Mouse (Mus musculus) layer of hippocampus, postnatal 36 days (tissue): Measurements from ENCODE around the gene Tent4b. TPM values are rescaled to one million over a fixed set of nuclear protein-coding genes. Genes with fewer than 3 reads are reported as not detected.
A peak's percentile ranks its signal among the peaks of the same experiment; 100 is the strongest.

ENCODE experiments used
- DNase-seq, 2 experiments: peaks; one replicate each; pipeline ENCODE4 v3.0.0; 2022
- total RNA-seq, 2 experiments: library from RNA; stranded (reverse); gene quantifications; 2 replicates each; pipeline ENCODE4 v1.2.3; 2021

Tent4b gene
- total RNA-seq, 2 experiments from 2014 or later: 38.4 to 40.2 TPM

DNA sequence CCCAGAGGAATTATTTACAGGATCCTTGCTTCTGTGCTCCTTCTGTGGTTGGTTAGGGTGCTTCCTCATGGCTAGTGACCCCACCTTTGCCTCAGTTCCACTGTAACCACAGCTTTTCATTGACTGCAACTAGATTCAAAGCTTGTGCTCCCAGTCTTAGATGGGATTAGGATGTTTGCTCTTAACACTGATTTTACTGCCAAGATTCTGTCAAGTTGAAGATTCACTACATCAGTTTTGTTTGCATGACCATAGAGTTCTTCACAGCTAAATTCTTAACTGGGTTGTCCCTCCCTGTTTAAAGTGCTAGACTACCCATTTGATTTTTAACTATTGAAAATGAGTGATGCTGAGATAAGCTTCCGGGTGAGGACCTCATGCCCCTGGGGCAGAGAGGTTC lies 29.3 kb downstream of the Tent4b start:
- no peak for DNase-seq

DNA sequence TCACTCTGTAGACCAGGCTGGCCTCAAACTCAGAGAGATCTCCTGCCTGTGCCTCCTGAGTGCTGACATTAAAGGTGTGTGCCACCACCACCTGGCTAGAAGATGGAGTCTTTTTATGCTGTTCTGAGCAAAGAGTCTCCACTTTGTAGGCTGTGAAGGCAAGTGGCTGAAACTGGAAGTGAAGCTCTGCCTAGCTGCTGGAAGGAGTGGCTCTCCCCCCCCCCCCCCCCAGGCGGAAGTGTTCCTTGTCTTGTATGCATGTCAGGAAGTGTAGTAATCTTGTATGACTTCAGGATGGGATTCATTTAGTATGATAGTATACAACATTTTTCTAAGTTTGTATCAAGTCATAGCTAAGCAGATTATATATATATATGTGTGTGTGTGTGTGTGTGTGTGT lies 29.8 kb downstream of the Tent4b start:
- no peak for DNase-seq

GRCm38 (mm10) chr8:88236666-88237065 lies 37.7 kb downstream of the Tent4b start:
- no peak for DNase-seq

GRCm38 (mm10) chr8:88237606-88238005 lies 38.6 kb downstream of the Tent4b start:
- no peak for DNase-seq

GRCm38 (mm10) chr8:88239277-88239676 lies 40.3 kb downstream of the Tent4b start:
- no peak for DNase-seq

GRCm38 (mm10) chr8:88241871-88242270 lies 42.9 kb downstream of the Tent4b start:
- no peak for DNase-seq

GRCm38 (mm10) chr8:88244298-88244697 lies 45.3 kb downstream of the Tent4b start:
- DNase-seq: peak; percentile 24 to 35

DNA sequence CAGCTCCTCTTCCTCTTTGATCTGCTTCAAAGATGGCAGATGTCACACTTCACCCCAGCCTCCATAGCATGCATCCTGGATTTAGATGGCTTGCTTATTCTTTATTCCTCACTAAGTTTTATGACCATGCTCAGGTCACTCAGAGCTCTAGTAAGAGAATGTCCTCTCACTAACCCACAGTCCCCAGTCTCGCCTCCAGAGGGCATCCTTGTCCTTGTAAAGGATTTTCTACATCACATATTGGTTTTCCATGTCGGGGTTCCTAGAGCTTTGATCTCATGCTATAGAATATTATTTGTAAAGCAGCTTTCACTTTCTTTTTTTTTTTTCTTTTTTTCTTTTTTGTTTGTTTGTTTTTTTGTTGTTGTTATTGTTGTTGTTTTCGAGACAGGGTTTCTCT lies 53.8 kb downstream of the Tent4b start:
- DNase-seq: no peak

DNA sequence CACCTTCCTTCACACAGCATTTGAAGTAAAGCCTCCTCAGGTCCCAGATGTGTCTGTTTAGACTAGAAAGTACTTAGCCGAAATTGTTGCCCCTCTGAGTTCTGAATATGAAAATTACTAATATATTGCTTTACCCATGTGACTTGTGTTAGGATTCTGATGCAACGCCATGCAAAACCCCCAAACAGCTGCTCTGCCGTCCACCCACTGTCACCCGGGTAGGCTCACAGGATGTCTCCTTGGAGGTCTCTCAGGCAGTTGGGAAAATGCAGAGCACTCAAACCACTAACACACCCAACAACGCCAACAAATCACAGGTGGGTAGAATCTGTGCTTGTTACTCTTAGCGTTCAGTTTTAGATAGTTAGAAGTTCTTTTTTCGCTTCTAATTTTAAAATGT lies 55.9 kb downstream of the Tent4b start:
- no peak for DNase-seq

DNA sequence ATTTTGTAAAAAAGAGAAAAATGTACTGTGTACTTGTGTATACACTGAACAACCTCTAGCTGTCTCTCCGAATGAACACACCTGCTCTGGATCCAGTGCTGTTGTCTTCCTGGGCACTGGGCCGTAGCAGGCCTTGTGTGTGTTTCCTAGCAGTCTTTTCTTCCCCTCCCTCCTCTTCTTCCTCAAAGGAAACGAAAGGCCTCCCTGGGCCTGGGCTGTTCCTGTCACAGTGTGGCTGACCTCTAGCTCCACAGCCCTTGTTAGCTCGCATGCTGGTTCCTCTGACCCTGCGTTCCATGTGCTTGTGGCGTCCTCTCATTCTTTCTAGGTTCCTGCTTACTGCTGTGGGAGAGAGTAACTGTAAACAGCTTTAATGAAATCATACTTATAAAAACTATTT lies 59.0 kb downstream of the Tent4b start:
- no peak for DNase-seq

GRCm38 (mm10) chr8:88258544-88258943 lies 59.5 kb downstream of the Tent4b start:
- DNase-seq: no peak

DNA sequence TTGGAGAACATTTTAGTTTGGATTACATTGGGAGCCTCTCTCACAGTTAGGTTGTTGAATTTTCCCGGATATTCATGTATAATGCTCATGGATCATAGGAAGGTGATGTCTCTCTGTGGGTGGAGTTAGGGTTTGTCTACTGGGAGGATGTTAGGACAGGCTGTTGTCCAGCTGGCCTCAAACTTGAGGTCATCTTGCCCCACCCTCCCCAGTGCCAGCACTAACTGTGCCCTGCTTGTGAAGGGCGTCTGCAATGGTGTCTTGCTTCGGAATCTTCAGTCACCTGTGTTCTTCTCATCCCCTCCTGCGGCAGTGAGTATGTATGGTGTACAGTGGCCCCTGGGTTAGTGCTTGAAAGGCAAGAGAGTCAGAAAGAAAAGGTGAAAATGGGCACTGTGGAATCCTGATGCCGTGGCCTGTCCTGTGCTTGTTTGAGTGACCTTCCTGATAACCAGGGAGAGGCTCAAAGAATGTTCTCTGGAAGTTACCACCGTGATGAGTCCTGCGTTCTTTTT lies 61.5 kb downstream of the Tent4b start:
- no peak for DNase-seq

GRCm38 (mm10) chr8:88262831-88263635 lies 64.0 kb downstream of the Tent4b start:
- no peak for DNase-seq

DNA sequence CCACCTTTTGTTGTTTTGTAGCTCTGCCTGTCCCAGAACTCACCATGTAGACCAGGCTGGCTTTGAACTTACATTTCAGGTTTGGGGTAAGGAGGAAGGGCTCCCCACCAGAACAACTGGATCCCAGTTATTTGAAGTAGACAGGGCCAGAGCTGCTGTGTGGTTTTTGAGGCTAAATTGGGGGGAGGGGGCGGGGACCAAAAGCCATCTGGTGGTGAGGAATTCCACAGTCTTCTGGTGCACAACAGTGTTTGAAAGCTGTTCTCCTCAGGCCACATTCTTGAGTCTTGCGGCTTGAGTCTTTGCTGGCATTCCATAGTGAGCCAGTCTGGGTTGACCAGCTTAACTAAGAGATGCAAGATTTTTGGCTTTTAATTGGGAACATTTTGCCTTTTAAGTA lies 66.5 kb downstream of the Tent4b start:
- DNase-seq: no peak

DNA sequence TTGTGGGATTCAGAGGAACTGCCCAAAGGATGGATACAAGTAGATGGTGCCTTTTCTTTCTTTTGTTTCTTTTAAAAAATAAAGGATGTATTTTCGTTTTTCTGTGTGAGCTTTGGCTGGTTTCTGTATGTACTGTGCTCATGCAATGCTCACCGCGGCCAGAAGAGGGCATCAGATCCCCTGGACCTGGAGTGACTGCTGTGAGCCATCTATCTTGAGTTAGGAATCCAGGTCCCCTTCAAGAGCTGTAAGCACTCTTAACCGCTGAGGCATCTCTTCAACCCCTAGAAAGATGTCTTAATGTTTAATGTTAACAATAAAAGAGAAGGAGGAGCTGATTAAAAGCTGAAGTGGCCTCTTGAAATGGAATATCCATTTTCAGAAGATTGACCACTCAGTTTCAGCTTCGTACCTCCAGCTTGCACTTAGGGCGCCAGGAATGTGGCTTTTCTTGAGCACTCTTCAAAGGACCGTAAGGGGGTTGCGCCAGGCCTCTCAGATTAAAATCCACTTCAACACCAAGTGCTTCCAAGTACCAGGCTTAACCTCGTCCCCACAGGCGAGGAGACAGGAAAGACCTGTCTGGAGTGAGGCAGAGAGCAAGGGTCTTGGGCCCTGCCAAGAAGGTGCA lies 67.3 kb downstream of the Tent4b start:
- peak; percentile 70 to 77 for DNase-seq

DNA sequence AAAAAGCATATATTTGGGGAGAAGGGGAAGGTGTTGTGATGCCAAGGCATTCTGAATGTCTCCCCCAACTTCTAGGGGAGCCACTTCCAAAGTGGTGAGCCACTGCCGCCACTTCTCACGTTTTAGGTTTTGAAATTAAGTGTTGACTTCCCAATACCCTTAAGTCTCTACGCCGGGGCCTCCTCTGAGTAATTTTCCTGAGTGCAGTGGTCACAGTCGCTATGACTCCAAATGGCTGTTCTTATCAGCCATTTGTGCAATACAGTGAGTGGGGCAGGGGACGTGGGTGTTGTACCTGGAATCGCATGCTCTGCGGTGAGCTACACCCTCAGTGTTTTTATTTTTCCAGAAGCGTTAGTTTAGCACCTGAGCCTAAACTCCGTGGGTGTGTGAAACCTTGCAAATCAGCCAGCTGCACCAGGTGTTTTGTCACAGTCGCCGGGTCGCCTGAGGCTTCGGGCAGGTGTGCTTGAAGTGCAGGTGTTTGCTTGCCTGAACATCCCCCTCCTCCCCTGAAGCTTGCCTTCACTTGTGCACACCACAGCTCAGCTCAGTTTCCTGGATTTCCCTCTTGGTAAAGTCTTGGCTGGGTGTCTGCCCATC lies 67.9 kb downstream of the Tent4b start:
- no peak for DNase-seq

DNA sequence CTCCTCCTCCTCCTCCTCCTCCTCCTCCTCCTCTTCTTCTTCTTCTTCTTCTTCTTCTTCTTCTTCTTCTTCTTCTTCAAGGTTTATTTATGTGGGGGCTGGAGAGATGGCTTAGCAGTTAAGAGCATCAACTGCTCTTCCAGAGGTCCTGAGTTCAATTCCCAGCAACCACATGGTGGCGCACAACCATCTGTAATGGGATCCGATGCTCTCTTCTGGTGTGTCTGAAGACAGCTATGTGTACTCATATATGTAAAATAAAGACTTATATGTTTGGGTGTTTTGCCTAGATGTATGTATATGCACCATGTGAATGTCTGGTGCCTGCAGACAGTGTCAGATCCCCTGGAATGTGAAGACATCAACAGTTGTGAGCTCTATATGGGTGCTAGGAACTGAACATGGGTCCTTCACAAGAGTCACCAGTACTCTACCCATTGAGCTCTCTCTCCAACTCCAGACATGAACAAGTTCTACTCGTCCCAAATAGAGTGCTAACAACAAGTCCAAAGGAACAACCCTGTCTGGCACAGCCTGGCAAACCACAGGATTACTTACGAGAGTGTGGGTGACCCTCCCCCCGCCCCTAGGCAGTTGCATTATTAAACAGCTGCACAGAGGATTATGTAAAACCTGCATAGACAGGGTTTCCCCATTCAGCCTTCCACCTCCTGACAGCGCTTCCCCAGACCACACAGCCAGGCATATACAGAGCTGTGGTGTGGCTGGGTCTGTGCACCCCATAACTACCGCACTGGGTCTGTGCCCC lies 70.3 kb downstream of the Tent4b start:
- DNase-seq: no peak

GRCm38 (mm10) chr8:88270086-88270485 lies 71.1 kb downstream of the Tent4b start:
- DNase-seq: no peak

GRCm38 (mm10) chr8:88272231-88273050 lies 73.4 kb downstream of the Tent4b start, which contains the start of gene Adcy7:
Gene Adcy7, plus strand, starts transcription at chr8:88272403.
- DNase-seq: no peak

GRCm38 (mm10) chr8:88273051-88273430 lies 74.0 kb downstream of the Tent4b start:
- no peak for DNase-seq

DNA sequence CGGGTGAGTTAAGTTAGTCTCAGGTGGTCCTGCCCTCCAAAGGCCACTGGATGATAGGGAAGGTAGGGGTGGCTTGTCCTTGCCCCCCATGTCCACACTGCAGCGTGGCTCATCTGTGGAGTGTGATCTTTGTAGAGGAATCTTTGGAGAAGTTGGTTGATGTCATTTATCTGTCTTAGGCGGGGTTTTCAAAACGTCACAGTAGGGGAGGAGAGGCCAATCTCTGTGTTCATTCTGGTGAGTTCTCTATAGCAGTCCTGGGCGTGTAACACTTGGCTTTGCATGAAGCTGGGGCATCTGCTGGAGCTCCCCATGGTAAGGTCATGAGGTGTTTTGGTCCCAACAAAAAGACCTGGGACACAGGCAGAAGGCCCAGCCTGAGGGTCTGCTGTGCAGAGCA lies 75.1 kb downstream of the Tent4b start:
- DNase-seq: no peak

DNA sequence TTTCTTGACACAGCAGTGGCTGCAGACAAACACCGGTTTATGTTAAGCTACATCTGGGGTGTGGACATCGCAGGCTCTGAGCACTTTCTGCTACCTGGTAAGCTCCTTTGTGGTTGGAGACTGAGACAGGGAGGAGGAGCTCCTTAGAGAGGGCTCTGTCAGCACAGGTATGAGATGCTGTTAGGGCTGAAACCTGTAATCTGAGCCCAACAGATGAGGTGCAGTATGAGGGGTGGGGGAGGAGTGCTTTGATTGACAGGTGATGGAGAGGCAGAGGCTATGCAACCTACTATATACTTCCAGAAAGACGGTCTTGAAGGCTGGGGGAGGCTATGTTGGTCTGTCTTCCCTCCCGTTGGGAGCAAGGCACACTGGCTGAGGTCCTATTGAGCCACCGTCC lies 80.2 kb downstream of the Tent4b start:
- DNase-seq: no peak
